Comparison of ENCODE assay signal across 8 mouse cellular contexts in genomic region chr2:30474039-30474438, GRCm38 (mm10). TPM values are rescaled to one million over a fixed set of nuclear protein-coding genes. Genes with fewer than 3 reads are reported as not detected.
A peak's percentile ranks its signal among the peaks of the same experiment; 100 is the strongest.
DNase-seq lines count a peak whose midpoint lies in the region; ATAC-seq lines count a peak whose summit lies in the region.

TSS of gene Ier5l (minus strand) at chr2:30474219.

- peak within 1 kb of the TSS; percentile 94 for H3K27ac ChIP-seq in hindbrain, embryonic 13.5 days

- WGBS in hindbrain, embryonic 13.5 days: under 1% methylated on average over 37 of the region's 37 CpGs

- no peaks in the 10 kb centered on the region for H3K9me3 ChIP-seq in hindbrain, embryonic 13.5 days

- peak; percentile 91 for ATAC-seq in hindbrain, embryonic 13.5 days (ENCODE audit: low FRiP score)

- H3K4me1 ChIP-seq in hindbrain, embryonic 13.5 days (replicated peaks): peaks cover 32% of the 10 kb centered on the region

- peak within 1 kb of the TSS; percentile 99 for H3K9ac ChIP-seq in hindbrain, embryonic 13.5 days

- H3K27me3 ChIP-seq in hindbrain, embryonic 13.5 days: 0 out of 2 replicates have a peak, but pooled peaks cover 8% of the 10 kb centered on the region

- peak within 1 kb of the TSS; percentile 97 for H3K4me2 ChIP-seq in hindbrain, embryonic 13.5 days

- H3K36me3 ChIP-seq in hindbrain, embryonic 13.5 days: no peaks in the 10 kb centered on the region

- peak; percentile 97 for DNase-seq in NIH3T3 (ENCODE audit: low read depth)
- peak; percentile 96 to 97 for DNase-seq in cerebellum, postnatal 10 days
- DNase-seq in frontal cortex, postnatal 25 days (ENCODE audit: low spot score in 2 of 2): peak; percentile 94 to 95
- DNase-seq in layer of hippocampus, postnatal 25 days (ENCODE audit: extremely low spot score in 1 of 2, low spot score in 1 of 2): peak; percentile 88 to 96
- peak; percentile 97 for DNase-seq in lung, postnatal 10 days
- DNase-seq in ovary, postnatal 10 days (ENCODE audit: low spot score): peak; percentile 98
- DNase-seq in thymus, postnatal 14 days: peak; percentile 64

- H3K4me3 ChIP-seq in hindbrain, embryonic 13.5 days: peak within 1 kb of the TSS; percentile 97

RNA-seq across cellular contexts. Expression of gene Ier5l, which starts in this region (rescaled TPM):
- polyA plus RNA-seq in hindbrain, embryonic 13.5 days (2015; fragmentation: Nextera tagmentation; extraction: Ambion mirVana): 2.1 and 2.9 TPM in 2 replicates
- 10 to 100 TPM; 12.8 to 13.1 TPM for total RNA-seq in layer of hippocampus, postnatal 25 days (2021)

Comparison
In these comparisons a context has a peak if more than half of its experiments do, and no peak if none do; other contexts are left out.
1. Peak in every context shown above with its lines: DNase-seq, ATAC-seq, H3K4me3 ChIP-seq and H3K27ac ChIP-seq.